In genomic region chr1:75435475-75436328, GRCm38 (mm10) we compare ENCODE assay signal across 8 mouse cellular contexts. TPM values are rescaled to one million over a fixed set of nuclear protein-coding genes. Genes with fewer than 3 reads are reported as not detected.
DNase-seq lines count a peak whose midpoint lies in the region; ATAC-seq and TF ChIP-seq lines count a peak whose summit lies in the region.

Gene Gmppa (plus strand): TSS chr1:75435930.

- peak; percentile 47; the same call in 1 of the 2 replicates for TF ChIP-seq POLR2A in brain, embryonic 14.5 days (IDR thresholded peaks at IDR 0.05; ENCODE audit: borderline replicate concordance, extremely low read depth, insufficient read depth, insufficient read length, poor library complexity, severe bottlenecking)

- DNase-seq in CD4-positive, CD25-positive, alpha-beta regulatory T cell, adult 2 months (ENCODE audit: low read depth, low spot score) = peak; percentile 81
- peak; percentile 95 for DNase-seq in brain, embryonic 14.5 days (ENCODE audit: low read depth)
- DNase-seq in fibroblast of lung, adult 2 months (ENCODE audit: low read depth) = peak; percentile 82
- peak; percentile 96 for DNase-seq in kidney, postnatal 0 days (ENCODE audit: low spot score)
- DNase-seq in liver, embryonic 11.5 days (ENCODE audit: low spot score) = peak; percentile 81
- DNase-seq in naive thymus-derived CD4-positive, alpha-beta T cell, adult 2 months (ENCODE audit: low read depth) = peak; percentile 73

- H3K4me1 ChIP-seq in heart, embryonic 13.5 days = peaks cover 28% of the 10 kb centered on the region
- no peaks in the 10 kb centered on the region for H3K4me1 ChIP-seq in kidney, postnatal 0 days (replicated peaks; ENCODE audit: insufficient read depth, low read length)
- H3K4me1 ChIP-seq in liver, embryonic 11.5 days (replicated peaks; ENCODE audit: control insufficient read depth, insufficient read depth, low read length) = peaks cover 15% of the 10 kb centered on the region
- peaks cover 15% of the 10 kb centered on the region for H3K4me1 ChIP-seq in stomach, embryonic 15.5 days

- peaks cover 37% of the 10 kb centered on the region for H3K36me3 ChIP-seq in heart, embryonic 13.5 days
- no peaks in the 10 kb centered on the region for H3K36me3 ChIP-seq in kidney, postnatal 0 days (ENCODE audit: insufficient read depth, low read length)
- no peaks in the 10 kb centered on the region for H3K36me3 ChIP-seq in liver, embryonic 11.5 days (ENCODE audit: control insufficient read depth, insufficient read depth, low read length)
- peaks cover 11% of the 10 kb centered on the region; the same call in 1 of the 2 replicates for H3K36me3 ChIP-seq in stomach, embryonic 15.5 days

- peak within 1 kb of the TSS; percentile 77 for H3K4me3 ChIP-seq in heart, embryonic 13.5 days
- H3K4me3 ChIP-seq in kidney, postnatal 0 days (replicated peaks; ENCODE audit: low read depth, low read length) = peak within 1 kb of the TSS; percentile 59
- H3K4me3 ChIP-seq in liver, embryonic 11.5 days (ENCODE audit: low read depth, low read length) = peak within 1 kb of the TSS; percentile 70
- H3K4me3 ChIP-seq in stomach, embryonic 15.5 days (replicated peaks) = peak within 1 kb of the TSS; percentile 68

- H3K27ac ChIP-seq in heart, embryonic 13.5 days (replicated peaks) = peak within 1 kb of the TSS; percentile 80
- peak within 1 kb of the TSS; percentile 65 for H3K27ac ChIP-seq in kidney, postnatal 0 days
- H3K27ac ChIP-seq in liver, embryonic 11.5 days (ENCODE audit: low read depth, low read length) = 0 out of 2 replicates have a peak within 1 kb of the TSS, but pooled peaks have one; percentile 17
- H3K27ac ChIP-seq in stomach, embryonic 15.5 days = peak within 1 kb of the TSS; percentile 64; the same call in 1 of the 2 replicates

- H3K27me3 ChIP-seq in heart, embryonic 13.5 days (replicated peaks) = peaks cover 8% of the 10 kb centered on the region; the same call in 1 of the 2 replicates
- no peaks in the 10 kb centered on the region for H3K27me3 ChIP-seq in kidney, postnatal 0 days (ENCODE audit: insufficient read depth, low read length)
- H3K27me3 ChIP-seq in liver, embryonic 11.5 days (replicated peaks; ENCODE audit: control insufficient read depth, insufficient read depth, low read length) = peaks cover 4% of the 10 kb centered on the region; the same call in 1 of the 2 replicates
- no peaks in the 10 kb centered on the region for H3K27me3 ChIP-seq in stomach, embryonic 15.5 days (replicated peaks)

- H3K4me2 ChIP-seq in heart, embryonic 13.5 days = peak within 1 kb of the TSS; percentile 81
- H3K4me2 ChIP-seq in kidney, postnatal 0 days (ENCODE audit: low read length) = peak within 1 kb of the TSS; percentile 68
- peak within 1 kb of the TSS; percentile 83 for H3K4me2 ChIP-seq in liver, embryonic 11.5 days
- peak within 1 kb of the TSS; percentile 70 for H3K4me2 ChIP-seq in stomach, embryonic 15.5 days

- H3K9me3 ChIP-seq in heart, embryonic 13.5 days = no peaks in the 10 kb centered on the region
- H3K9me3 ChIP-seq in kidney, postnatal 0 days (replicated peaks; ENCODE audit: low read length) = no peaks in the 10 kb centered on the region
- H3K9me3 ChIP-seq in liver, embryonic 11.5 days (ENCODE audit: control insufficient read depth, low read length) = no peaks in the 10 kb centered on the region
- H3K9me3 ChIP-seq in stomach, embryonic 15.5 days = no peaks in the 10 kb centered on the region

- H3K9ac ChIP-seq in heart, embryonic 13.5 days = peak within 1 kb of the TSS; percentile 89
- H3K9ac ChIP-seq in kidney, postnatal 0 days (ENCODE audit: low read depth, low read length) = peak within 1 kb of the TSS; percentile 67
- peak within 1 kb of the TSS; percentile 78 for H3K9ac ChIP-seq in liver, embryonic 11.5 days (ENCODE audit: low read depth, low read length)
- H3K9ac ChIP-seq in stomach, embryonic 15.5 days = peak within 1 kb of the TSS; percentile 73

- no peak for TF ChIP-seq CTCF in brain, embryonic 14.5 days (IDR thresholded peaks at IDR 0.05; ENCODE audit: borderline replicate concordance, extremely low read depth, insufficient read depth, insufficient read length)
- no peak for TF ChIP-seq CTCF in kidney, postnatal 0 days (IDR thresholded peaks at IDR 0.05; ENCODE audit: low read depth)

- peak; percentile 40; the same call in 1 of the 2 replicates for ATAC-seq in heart, embryonic 13.5 days (ENCODE audit: extremely low read depth, insufficient number of reproducible peaks, low FRiP score, low TSS enrichment)
- peak; percentile 80 for ATAC-seq in kidney, postnatal 0 days (replicated peaks; ENCODE audit: low FRiP score, low read depth)
- ATAC-seq in liver, embryonic 11.5 days (replicated peaks; ENCODE audit: low FRiP score) = peak; percentile 77
- peak; percentile 74 for ATAC-seq in stomach, embryonic 15.5 days (ENCODE audit: insufficient read depth, low FRiP score, low read depth)

- whole genome bisulfite sequencing in heart, embryonic 13.5 days = 6% methylated on average over 28 of the region's 28 CpGs
- 3% methylated on average over 28 of the region's 28 CpGs for WGBS in kidney, postnatal 0 days
- WGBS in liver, embryonic 11.5 days = 7% methylated on average over 28 of the region's 28 CpGs
- 6% methylated on average over 28 of the region's 28 CpGs for WGBS in stomach, embryonic 15.5 days

RNA-seq across cellular contexts. Expression of gene Gmppa, which starts in this region (rescaled TPM):
- polyA plus RNA-seq in brain, embryonic 14.5 days (2012; rRNA removed) = 98.7 and 144 TPM in 2 replicates
- 70.7 and 73.7 TPM in 2 replicates for polyA plus RNA-seq in heart, embryonic 13.5 days (2015; fragmentation: Nextera tagmentation; extraction: Ambion mirVana)
- polyA plus RNA-seq in kidney, postnatal 0 days (2015; fragmentation: Nextera tagmentation; extraction: Ambion mirVana) = 69.5 and 72.5 TPM in 2 replicates
- polyA plus RNA-seq in liver, embryonic 11.5 days (2014; fragmentation: Nextera tagmentation; extraction: Ambion mirVana) = 64.0 and 69.1 TPM in 2 replicates
- 103 TPM in 2 replicates for polyA plus RNA-seq in stomach, embryonic 15.5 days (2015; fragmentation: Nextera tagmentation; extraction: Ambion mirVana)

Comparison
In these comparisons a context has a peak if more than half of its experiments do, and no peak if none do; other contexts are left out.
1. Peak in every context shown above with its lines: DNase-seq, ATAC-seq, H3K4me3 ChIP-seq and H3K27ac ChIP-seq.
2. H3K27ac ChIP-seq: peak in every context shown above with its lines; median percentile 80 in heart, embryonic 13.5 days; 65 in kidney, postnatal 0 days; 64 in stomach, embryonic 15.5 days; 17 in liver, embryonic 11.5 days.